Mouse (Mus musculus) midbrain, embryonic 10.5 days (tissue): Measurements from ENCODE around the gene Olfr1239. TPM values are rescaled to one million over a fixed set of nuclear protein-coding genes. Genes with fewer than 3 reads are reported as not detected.

Experiments
- DNase-seq: peaks from one replicate; pipeline ENCODE4 v3.0.0-alpha.2; 2017; ENCODE audit warnings: low spot score
- H3K27ac ChIP-seq: fragments of 300-500 bp; sonication (generic); replicated peaks from 2 replicates; pipeline ENCODE4 v1.5.1; 2016; ENCODE audit warnings: mild to moderate bottlenecking
- H3K27me3 ChIP-seq: fragments of 300-500 bp; sonication (generic); 2 replicates; pipeline ENCODE4 v1.6.1; 2016; ENCODE audit warnings: low read depth, mild to moderate bottlenecking; ENCODE audit not compliant: poor library complexity, severe bottlenecking
- H3K36me3 ChIP-seq: fragments of 300-500 bp; sonication (generic); 2 replicates; pipeline ENCODE4 v1.6.1; 2016; ENCODE audit warnings: mild to moderate bottlenecking, moderate library complexity
- H3K4me1 ChIP-seq: fragments of 300-500 bp; sonication (generic); 2 replicates; pipeline ENCODE4 v1.6.1; 2016
- H3K4me3 ChIP-seq: fragments of 300-500 bp; sonication (generic); 2 replicates; pipeline ENCODE4 v1.5.1; 2016; ENCODE audit warnings: mild to moderate bottlenecking, moderate library complexity
- H3K9me3 ChIP-seq: fragments of 300-500 bp; sonication (generic); replicated peaks from 2 replicates; pipeline ENCODE4 v1.6.1; 2016; ENCODE audit warnings: mild to moderate bottlenecking
- WGBS: fragments of 180-500 bp; shearing (Covaris S2); methylation state at CpG from one replicate; pipeline ENCODE4 v1.1.7; 2016; 5-methylcytosine and 5-hydroxymethylcytosine counted together
- polyA plus RNA-seq: library from polyadenylated mRNA; unstranded; fragments of >200 nt; fragmentation: Nextera tagmentation; extraction: Ambion mirVana; gene quantifications from 2 replicates; pipeline ENCODE4 v1.2.1, GENCODE M21; 2016

The Olfr1239 gene
- not detected in 2 replicates for polyA plus RNA-seq

DNA sequence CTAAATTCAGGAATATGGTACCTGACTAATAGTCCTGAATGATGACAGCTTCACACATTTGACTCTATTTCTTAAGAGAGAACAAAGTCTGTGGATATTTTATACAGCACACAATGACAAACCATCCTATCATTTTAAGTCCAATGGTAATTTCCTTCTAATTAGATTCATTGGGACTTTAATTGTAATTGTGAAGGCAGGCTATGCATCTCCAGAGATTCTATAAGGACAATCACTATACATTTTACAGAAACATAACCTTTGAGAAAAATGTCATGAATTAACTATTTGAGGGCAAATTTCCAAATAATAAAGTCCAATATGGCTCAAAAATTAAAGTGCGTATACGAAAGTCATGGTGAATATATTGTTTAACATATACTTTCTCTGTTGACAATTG is at the start of gene Olfr1239:
Gene Olfr1239 (minus strand): TSS at position 101 of the 400 bp plus-strand sequence.
- no peaks in the 10 kb centered on the region for H3K9me3 ChIP-seq
- WGBS = 93% methylated on average over 2 of the region's 2 CpGs
- H3K27ac ChIP-seq = no peak within 1 kb of the TSS
- H3K27me3 ChIP-seq = no peaks in the 10 kb centered on the region
- H3K4me3 ChIP-seq = no peak within 1 kb of the TSS
- H3K4me1 ChIP-seq = no peaks in the 10 kb centered on the region
- no peak for DNase-seq
- H3K36me3 ChIP-seq = no peaks in the 10 kb centered on the region

DNA sequence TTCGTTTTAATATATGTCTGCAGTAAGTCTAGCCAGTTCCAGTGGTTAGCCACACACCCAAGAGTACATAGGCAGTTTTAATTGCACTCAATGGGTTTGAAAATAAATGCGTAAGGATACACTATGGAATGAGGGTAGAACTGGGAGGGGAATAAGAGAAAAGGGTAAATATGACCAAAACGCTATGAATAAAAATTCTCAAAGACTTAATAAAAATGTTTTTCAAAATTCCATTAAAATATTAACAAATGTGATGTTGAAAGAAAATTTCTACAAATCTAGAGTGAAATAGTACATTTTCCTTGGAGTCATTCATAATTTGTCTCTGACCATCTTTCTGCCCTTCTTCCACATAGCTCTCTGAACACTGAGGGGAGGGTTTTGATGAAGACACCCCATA is 22.7 kb upstream of the Olfr1239 start, which contains the start of gene Olfr1240:
Gene Olfr1240 (minus strand): TSS at position 101 of the 400 bp plus-strand sequence.
- H3K27ac ChIP-seq = no peak within 1 kb of the TSS
- H3K4me1 ChIP-seq = no peaks in the 10 kb centered on the region
- no peak for DNase-seq
- H3K9me3 ChIP-seq = no peaks in the 10 kb centered on the region
- H3K27me3 ChIP-seq = no peaks in the 10 kb centered on the region
- no peak within 1 kb of the TSS for H3K4me3 ChIP-seq
- 86% methylated on average over 3 of the region's 3 CpGs for WGBS
- H3K36me3 ChIP-seq = no peaks in the 10 kb centered on the region

DNA sequence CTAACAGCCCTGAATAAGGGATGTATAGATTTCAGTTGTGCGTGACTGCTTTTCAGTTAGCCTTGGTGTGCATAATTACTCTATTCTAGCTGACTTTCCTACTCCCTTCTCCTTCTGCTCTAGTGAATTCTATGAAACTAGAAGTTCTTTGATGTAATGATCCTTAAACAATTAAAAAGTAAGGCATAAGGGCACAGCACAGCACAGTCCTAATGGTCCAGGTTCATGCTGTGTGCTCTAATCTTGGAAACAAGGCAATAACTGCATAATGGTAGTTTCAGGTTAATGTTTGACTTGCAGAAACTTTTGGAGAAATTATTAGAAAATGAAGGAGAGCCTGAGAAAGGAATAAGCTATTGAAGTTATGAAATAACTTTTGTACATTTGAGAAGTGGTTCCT is 5.7 kb downstream of the Olfr1239 start:
- Histone ChIP-seq H3K4me3 (no peak overlapping the region), H3K27me3 (no peaks in the 10 kb centered on the region), H3K9me3 (no peaks in the 10 kb centered on the region), H3K36me3 (no peaks in the 10 kb centered on the region), H3K27ac (no peak overlapping the region), H3K4me1 (no peaks in the 10 kb centered on the region)
- DNase-seq = no peak
- 92% methylated on average over 1 of the region's 1 CpGs for WGBS

DNA sequence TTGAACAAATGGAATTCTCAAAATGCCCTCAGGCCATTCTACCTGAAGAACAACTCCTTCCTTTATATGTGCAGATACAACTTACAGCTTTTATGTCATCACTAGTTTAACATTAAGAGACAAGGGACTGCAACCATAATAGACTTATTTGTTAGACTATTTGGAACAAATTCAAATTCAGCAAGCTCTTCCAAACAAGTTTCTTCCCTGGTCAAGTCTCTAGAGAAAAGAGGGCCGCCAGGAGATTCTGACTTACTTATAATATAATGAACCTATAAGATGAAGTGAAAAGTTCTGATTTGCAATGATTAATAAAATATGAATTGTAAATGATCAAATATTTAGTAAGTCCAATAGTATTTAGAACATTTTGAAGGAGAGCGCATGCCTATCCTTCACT is 10.6 kb downstream of the Olfr1239 start, which contains the start of gene Olfr1238:
Gene Olfr1238 (minus strand): TSS at position 101 of the 400 bp plus-strand sequence.
- 95% methylated on average over 2 of the region's 2 CpGs for WGBS
- Histone ChIP-seq H3K27me3 (no peaks in the 10 kb centered on the region), H3K4me1 (no peaks in the 10 kb centered on the region), H3K27ac (no peak within 1 kb of the TSS), H3K36me3 (no peaks in the 10 kb centered on the region), H3K9me3 (no peaks in the 10 kb centered on the region), H3K4me3 (no peak within 1 kb of the TSS)
- DNase-seq = no peak

DNA sequence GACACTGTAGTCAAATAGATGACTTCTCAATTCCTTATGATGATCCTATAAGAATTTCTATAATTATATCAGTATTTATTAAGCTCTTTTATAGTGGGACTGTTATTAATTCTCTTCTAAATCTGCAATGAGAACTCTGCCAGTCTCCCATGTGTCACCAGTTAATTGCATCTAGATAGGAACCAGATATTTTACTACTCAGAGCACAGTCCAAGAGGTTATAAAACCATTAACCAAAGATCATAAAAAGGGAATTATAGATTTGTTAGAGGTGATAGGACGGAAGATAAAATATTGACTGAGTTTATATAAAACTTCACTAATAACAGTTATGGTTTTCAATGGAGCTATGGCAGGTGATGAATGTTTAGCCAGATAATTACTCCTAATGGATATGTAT is 19.3 kb downstream of the Olfr1239 start:
- DNase-seq = no peak
- Histone ChIP-seq H3K36me3 (no peaks in the 10 kb centered on the region), H3K9me3 (no peaks in the 10 kb centered on the region), H3K27ac (no peak overlapping the region), H3K4me3 (no peak overlapping the region), H3K27me3 (no peaks in the 10 kb centered on the region), H3K4me1 (no peaks in the 10 kb centered on the region)
- 84% methylated on average over 1 of the region's 1 CpGs for WGBS

Other genes starting within 250 kb of the Olfr1239 start
- gene Olfr1225, start 245.7 kb downstream of the Olfr1239 start, polyA plus RNA-seq = not detected in 2 replicates
- not detected in 2 replicates for gene Olfr1226, start 220.4 kb downstream of the Olfr1239 start, polyA plus RNA-seq
- gene Olfr1228, start 166.3 kb downstream of the Olfr1239 start, polyA plus RNA-seq = not detected in 2 replicates
- not detected in 2 replicates for gene Olfr1229, start 132.4 kb downstream of the Olfr1239 start, polyA plus RNA-seq
- gene Olfr1230, start 123.1 kb downstream of the Olfr1239 start, polyA plus RNA-seq = not detected in 2 replicates
- not detected in 2 replicates for gene Olfr1231, start 113.3 kb downstream of the Olfr1239 start, polyA plus RNA-seq
- not detected in 2 replicates for gene Olfr1232, start 90.7 kb downstream of the Olfr1239 start, polyA plus RNA-seq
- not detected in 2 replicates for gene Olfr1233, start 78.0 kb downstream of the Olfr1239 start, polyA plus RNA-seq
- gene Olfr1234, start 55.5 kb downstream of the Olfr1239 start, polyA plus RNA-seq = not detected in 2 replicates
- not detected in 2 replicates for gene Olfr1238, start 10.7 kb downstream of the Olfr1239 start, polyA plus RNA-seq
- gene Olfr1240, start 22.6 kb upstream of the Olfr1239 start, polyA plus RNA-seq = not detected in 2 replicates
- not detected in 2 replicates for gene Olfr1241, start 66.7 kb upstream of the Olfr1239 start, polyA plus RNA-seq
- not detected in 2 replicates for gene Olfr1242, start 77.9 kb upstream of the Olfr1239 start, polyA plus RNA-seq
- gene Olfr1243, start 111.1 kb upstream of the Olfr1239 start, polyA plus RNA-seq = not detected in 2 replicates
- gene Olfr1245, start 158.0 kb upstream of the Olfr1239 start, polyA plus RNA-seq = not detected in 2 replicates
- not detected in 2 replicates for gene Olfr1246, start 172.8 kb upstream of the Olfr1239 start, polyA plus RNA-seq
- not detected in 2 replicates for gene Olfr1247, start 193.7 kb upstream of the Olfr1239 start, polyA plus RNA-seq
- gene Olfr1248, start 197.8 kb upstream of the Olfr1239 start, polyA plus RNA-seq = not detected in 2 replicates
- not detected in 2 replicates for gene Olfr1249, start 214.6 kb upstream of the Olfr1239 start, polyA plus RNA-seq
- gene Olfr1250, start 241.1 kb upstream of the Olfr1239 start, polyA plus RNA-seq = not detected in 2 replicates